Mouse (Mus musculus) urinary bladder, adult 18-20 months (tissue): ENCODE data around the gene Scgb1c1.

Experiments used
- DNase-seq, 2 experiments: peaks; one replicate each; pipeline ENCODE4 v3.0.0; 2022; ENCODE audit warnings: low spot score in 2 of 2, mixed read lengths in 2 of 2

The Scgb1c1 gene

GRCm38 (mm10) chr7:140843806-140844205 is 1.5 kb upstream of the Scgb1c1 start:
- DNase-seq, result no peak

GRCm38 (mm10) chr7:140845683-140846082 is 336 bp downstream of the Scgb1c1 start:
- no peak for DNase-seq

DNA sequence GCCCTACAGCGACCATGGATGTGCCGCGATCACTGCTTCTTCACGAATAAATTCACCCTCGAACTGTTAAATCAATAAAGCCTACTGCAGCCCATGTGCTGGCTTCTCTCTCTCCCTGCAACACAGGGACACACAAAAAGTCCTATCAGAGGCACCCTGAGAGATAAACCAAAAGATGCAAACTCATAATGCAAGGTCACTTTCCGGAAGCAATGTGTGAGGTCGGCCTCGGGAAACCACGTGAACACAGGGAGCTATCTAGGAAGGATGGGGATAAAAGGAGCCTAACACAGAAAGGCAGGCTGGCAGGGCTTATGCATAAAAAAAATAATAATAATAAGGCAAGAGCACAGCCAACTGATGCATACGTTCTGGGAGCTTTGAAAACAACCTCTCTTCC is 1.3 kb downstream of the Scgb1c1 start:
- no peak for DNase-seq

DNA sequence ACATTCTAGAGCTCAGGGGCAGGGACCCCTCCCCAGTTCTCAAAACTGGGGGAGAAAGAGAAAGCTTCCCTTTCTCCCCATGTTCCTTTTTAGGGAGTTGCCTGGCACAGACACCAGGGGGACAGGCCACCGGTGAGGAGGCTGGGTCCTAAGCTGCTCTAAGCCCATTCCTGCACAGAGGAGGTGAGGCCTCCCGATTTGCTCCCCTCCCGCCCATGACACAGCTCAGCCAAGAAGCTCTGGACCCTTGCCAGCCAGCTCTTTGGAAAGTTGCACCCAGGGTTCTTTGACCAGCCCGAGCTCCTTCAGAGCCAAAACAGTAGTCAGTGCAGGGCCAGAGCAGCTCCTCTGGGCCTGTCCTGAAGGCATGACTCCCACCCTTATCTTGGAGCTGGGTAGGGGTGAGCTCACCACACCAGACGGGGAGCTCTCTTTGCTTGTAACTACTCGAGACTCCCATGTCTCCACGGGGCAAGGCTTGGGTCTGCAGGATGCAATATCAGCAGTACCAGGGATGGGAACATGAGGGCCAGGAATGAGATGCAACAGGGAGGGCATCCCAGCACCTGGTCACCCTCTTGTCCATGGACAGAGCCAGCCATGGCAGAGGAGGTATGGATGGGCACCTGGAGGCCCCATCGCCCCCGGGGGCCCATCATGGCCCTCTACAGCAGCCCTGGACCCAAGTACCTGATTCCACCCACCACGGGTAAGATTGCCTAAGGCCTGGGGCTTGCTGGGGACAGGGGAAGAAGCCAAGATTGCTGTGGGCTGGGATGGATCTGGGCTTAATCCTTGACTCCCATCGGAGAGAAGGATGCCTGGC is 2.6 kb downstream of the Scgb1c1 start, which contains the start of gene Odf3:
TSS of gene Odf3 (plus strand) at position 51 of the 826 bp plus-strand sequence.
- DNase-seq, result no peak

DNA sequence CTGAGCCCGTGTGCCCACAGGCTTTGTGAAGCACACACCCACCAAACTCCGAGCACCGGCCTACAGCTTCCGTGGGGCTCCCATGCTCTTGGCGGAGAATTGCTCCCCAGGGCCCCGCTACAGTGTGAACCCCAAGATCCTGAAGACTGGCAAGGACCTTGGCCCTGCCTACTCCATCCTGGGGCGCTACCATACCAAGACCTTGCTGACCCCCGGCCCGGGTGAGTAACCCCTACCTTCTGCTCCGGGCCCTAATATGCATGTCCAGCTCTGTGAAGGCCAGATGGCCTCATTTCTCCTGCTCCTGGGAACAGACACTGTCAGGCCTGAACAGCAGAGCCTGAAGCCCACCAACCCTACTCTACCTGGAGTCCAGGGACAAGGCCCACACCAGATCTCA is 3.2 kb downstream of the Scgb1c1 start:
- DNase-seq, result no peak

DNA sequence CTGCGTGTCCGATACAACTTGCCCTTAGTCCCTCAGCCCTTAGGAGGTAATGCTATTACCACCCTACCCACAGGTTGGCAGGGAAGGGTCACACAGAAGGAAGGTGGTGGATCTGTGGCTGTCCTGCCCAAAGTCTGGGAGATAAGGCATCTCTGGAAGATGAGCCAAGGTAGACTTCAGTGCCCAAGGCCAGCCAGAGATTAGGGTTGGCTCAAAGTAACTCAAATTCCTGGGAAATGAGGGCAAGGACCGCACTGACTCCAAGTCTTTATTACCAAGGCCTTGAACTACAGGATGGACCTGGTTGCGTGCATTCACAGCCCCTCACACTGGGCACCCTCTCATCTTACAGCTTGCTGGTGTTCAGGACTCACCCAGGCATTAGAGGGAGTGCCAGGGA is 6.6 kb downstream of the Scgb1c1 start:
- DNase-seq, result no peak

DNA sequence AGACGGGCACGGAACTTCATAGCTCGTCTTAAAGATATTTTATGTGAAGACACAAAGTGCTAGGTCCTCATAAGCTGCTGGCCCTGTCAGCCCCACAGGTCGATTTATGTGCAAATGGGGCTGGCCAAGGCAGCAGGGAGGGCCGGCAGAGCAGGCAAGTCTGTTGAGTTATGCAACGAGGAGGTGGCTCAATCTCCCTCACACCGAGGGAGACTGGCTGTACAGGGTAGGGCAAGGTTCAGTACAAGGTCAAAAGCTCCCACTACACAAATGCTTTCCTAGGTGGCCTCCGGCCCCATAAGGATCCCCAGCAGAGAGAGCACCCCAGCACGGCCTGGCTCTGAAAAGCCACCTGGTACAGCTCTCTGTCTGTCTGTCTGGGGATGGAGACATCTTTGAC is 8.0 kb downstream of the Scgb1c1 start:
- no peak for DNase-seq

GRCm38 (mm10) chr7:140854483-140854882 is 9.1 kb downstream of the Scgb1c1 start:
- no peak for DNase-seq

DNA sequence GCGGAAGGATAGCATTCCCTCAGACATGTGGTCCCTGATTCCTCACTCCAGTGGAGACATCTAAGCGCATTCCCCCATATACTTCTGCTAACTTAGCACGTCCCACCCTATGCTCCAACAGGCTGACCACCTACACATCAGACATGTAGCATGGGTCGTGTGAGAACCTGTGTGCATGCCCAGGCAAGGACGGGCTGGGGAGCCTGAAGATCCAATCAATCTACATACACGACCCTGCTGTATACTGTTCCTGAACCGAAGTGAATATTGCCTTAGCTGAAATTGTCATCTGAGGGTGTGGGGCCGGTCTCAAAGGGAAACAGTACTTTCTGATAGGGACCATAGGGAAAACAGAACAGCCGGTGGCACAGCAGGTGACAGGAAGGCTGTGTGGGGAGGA is 9.8 kb downstream of the Scgb1c1 start:
- no peak for DNase-seq

DNA sequence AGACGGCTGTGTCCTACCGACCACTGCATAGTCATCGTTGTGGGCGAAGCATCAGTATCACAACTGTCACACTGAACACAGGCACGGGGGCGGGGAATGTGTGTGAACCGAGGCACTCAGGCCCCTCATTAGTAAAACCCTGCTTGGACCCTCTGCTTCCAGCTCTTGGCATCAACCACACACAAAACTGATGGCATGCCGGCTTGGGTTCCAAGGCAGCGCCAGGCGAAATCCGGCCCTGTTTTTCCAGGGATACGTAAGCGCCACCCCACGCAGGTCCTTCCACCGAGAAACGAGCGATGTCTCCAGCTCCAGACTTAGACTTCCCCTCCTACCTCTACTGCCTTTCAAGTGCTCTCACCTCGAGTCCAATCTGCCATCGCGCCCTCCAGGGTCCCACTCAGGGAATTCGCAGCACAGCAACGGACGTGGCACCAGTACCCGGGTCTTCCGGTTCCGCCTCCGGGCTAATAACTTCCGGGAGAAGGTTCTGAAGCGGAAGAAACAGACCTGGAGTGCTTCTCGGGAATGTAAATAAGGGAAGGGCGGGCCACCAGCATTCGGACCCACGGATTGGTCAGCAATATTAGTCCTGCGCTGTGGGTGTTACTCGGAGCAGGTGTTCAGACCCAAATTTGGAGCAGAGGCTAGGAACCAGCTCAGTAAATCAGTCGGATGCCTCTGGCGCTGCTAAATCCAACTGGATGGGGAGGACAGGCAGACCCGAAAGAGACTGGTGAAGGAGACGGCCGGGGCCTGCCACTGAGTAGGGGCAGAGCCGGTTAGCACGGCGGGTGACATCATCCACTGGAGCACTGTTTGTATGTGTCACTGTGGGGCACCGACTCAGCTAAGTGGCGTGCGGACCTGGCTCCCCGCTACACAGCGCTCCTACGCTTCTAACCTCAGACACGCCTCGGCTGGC is 10.8 kb downstream of the Scgb1c1 start, which contains the start of gene Gm45785:
TSS of gene Gm45785 (minus strand) at position 472 of the 925 bp plus-strand sequence.
- peak; percentile 73 to 82 for DNase-seq

- peak; percentile 90 to 93 for DNase-seq
These were observed 11.6 kb downstream of the Scgb1c1 start, which contains the start of gene Ric8a for GRCm38 (mm10) chr7:140856785-140857549. Ric8a (plus strand) TSS chr7:140856957.

DNA sequence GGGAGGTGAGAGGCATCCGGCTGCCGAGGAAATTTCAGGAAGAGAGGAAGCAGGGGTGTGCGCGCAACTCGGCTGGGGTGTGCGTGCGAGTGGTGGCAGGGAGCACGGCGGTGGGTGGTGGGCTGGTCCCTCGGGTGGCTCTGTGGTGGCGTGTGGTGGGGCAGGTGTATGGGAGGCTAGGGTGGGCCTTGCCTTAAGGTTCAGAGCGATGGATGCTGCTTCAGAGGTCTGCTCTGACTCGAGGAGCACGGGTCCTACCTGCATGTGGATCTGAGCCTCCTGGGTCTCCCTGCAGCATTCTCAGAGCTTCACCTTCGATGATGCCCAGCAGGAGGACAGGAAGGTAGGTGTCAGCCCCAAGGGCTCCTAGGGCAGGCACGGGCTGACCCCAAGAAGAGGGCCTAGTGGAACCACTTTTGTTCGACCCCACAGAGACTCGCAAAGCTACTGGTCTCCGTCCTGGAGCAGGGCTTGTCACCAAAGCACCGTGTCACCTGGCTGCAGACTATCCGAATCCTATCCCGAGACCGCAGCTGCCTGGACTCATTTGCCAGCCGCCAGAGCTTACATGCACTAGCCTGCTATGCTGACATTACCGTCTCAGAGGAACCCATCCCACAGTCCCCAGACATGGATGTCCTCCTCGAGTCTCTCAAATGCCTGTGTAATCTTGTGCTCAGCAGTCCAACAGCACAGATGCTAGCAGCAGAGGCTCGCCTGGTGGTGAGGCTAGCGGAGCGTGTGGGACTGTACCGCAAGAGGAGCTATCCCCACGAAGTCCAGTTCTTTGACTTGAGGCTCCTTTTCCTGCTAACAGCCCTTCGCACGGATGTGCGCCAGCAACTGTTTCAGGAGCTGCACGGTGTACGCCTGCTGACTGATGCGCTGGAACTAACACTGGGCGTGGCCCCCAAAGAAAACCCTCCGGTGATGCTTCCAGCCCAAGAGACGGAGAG is 12.5 kb downstream of the Scgb1c1 start, which contains the start of gene Bet1l:
TSS of gene Bet1l (minus strand) at position 28 of the 956 bp plus-strand sequence.
- DNase-seq, result no peak

- no peak for DNase-seq
These were observed 13.4 kb downstream of the Scgb1c1 start for GRCm38 (mm10) chr7:140858746-140859145.

GRCm38 (mm10) chr7:140859997-140860396 is 14.7 kb downstream of the Scgb1c1 start:
- DNase-seq, result no peak

- no peak for DNase-seq
These were observed 15.4 kb downstream of the Scgb1c1 start for GRCm38 (mm10) chr7:140860728-140861127.

- DNase-seq, result no peak
These were observed 19.4 kb downstream of the Scgb1c1 start for GRCm38 (mm10) chr7:140864761-140865160.

- DNase-seq, result no peak
These were observed 28.9 kb downstream of the Scgb1c1 start for GRCm38 (mm10) chr7:140874224-140874623.

DNA sequence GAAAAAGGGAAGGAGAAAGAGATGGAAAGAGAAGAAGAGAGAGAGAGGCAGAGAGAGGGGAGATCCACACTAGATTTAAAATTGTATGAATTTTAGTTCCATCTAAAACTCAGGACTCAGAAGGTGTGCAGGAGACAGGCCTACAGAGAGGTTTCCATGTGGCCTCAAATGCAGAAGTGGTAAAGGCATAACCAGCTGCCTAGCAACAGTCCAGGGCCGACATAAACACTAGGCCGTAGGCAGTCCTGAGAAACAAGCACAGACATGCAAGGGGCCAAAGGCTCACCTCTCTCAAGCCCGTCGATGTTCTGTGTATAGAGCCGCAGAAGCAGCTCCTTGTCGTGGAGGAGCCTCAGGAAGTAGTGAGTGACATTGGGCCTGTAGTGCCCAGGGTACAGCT is 32.0 kb downstream of the Scgb1c1 start:
- DNase-seq, result no peak

DNA sequence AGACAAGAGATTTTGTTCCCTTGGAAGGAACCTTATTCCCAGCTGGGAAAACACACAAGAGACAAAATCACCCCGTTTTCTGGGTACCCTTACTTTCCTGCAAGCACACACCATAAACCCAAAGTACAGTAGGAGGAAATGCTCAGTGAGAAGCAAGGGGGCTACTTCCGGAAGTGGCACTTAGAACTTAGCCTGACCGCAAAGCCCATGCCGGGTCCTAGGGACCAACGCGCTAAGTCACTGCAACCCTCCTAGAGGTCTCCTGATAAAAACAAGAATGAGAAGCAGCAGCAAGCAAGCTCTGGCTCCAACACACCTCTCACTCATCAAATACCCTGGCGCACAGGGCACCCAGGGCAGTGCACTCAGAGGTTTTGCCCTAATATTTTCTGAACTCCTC is 34.0 kb downstream of the Scgb1c1 start:
- DNase-seq, result no peak

DNA sequence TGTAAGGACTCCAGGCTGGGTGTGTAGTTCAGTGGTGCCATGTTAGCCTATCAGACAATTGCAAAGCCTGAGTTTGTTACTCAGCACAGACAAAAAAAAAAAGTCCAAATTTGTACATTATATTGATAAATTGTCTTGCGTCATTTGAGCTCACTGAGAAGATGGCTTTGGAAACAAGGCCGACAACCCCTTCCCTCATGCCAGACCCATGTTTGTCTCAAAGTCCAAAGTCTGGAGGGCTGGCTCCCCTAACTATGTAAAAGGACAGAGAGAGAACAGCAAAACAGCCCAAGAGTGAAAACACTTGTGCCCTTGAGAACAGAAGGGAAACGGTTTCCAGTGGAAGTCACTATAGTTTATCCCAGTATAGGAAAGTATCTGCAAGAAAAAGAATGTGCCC is 35.1 kb downstream of the Scgb1c1 start:
- DNase-seq, result no peak
